Mouse (Mus musculus) stomach, postnatal 0 days (tissue): Measurements from ENCODE around the gene Mpnd.

Experiments used
- CTCF ChIP-seq: IDR thresholded peaks from 2 replicates; pipeline ENCODE4 v1.5.1; 2016; ENCODE audit warnings: antibody characterized with exemption, low read depth, mild to moderate bottlenecking, moderate library complexity
- EP300 ChIP-seq: optimal IDR thresholded peaks from 2 replicates; pipeline ENCODE3; 2016; ENCODE audit warnings: antibody characterized with exemption

DNA sequence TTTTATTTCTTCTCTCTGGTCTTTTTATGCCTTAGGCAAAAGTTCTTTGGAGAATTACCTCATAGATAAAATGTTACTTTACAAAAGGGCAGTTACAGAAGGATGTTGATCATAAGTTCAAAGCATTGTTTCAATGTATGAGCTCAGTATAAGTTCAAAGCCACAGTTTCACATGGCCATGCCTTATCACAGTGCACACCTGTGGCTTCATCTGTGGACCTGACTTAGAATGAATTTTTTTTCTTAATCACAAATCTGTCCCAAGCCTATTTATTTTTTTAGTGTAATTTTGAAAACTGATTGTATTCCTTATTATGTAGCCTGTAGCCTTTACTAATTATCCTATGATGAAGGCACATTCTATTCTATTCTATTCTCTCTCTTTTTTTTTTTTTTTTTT, 49.4 kb downstream of the Mpnd start:
- no peak for TF ChIP-seq CTCF
- no peak for TF ChIP-seq EP300
